Mouse (Mus musculus) thymus, postnatal 36 days (tissue): Measurements from ENCODE around the gene Plppr4.

ENCODE experiments used
- DNase-seq, 2 experiments: peaks; one replicate each; pipeline ENCODE4 v3.0.0; 2022; ENCODE audit warnings: mixed read lengths in 2 of 2

Plppr4 gene

GRCm38 (mm10) chr3:117360528-117360927, at the start of gene Plppr4:
Plppr4 (minus strand) TSS chr3:117360876.
- no peak for DNase-seq

- no peak for DNase-seq
These were observed 45.1 kb upstream of the Plppr4 start for GRCm38 (mm10) chr3:117405821-117406220.

GRCm38 (mm10) chr3:117403740-117404139, 43.1 kb upstream of the Plppr4 start:
- DNase-seq = no peak

GRCm38 (mm10) chr3:117366041-117366440, 5.4 kb upstream of the Plppr4 start:
- no peak for DNase-seq

GRCm38 (mm10) chr3:117359686-117360521, 772 bp downstream of the Plppr4 start:
- peak in 1 of 2 experiments; percentile 3 for DNase-seq

- no peak for DNase-seq
These were observed 1.6 kb downstream of the Plppr4 start for GRCm38 (mm10) chr3:117358981-117359628.

- DNase-seq = no peak
These were observed 3.3 kb downstream of the Plppr4 start for GRCm38 (mm10) chr3:117357367-117357766.

- DNase-seq = no peak
These were observed 6.7 kb downstream of the Plppr4 start for GRCm38 (mm10) chr3:117353940-117354339.

- no peak for DNase-seq
These were observed 14.3 kb downstream of the Plppr4 start for GRCm38 (mm10) chr3:117346351-117346750.

GRCm38 (mm10) chr3:117331502-117331901, 29.2 kb downstream of the Plppr4 start:
- DNase-seq = no peak

- no peak for DNase-seq
These were observed 31.2 kb downstream of the Plppr4 start for GRCm38 (mm10) chr3:117329485-117329884.

- no peak for DNase-seq
These were observed 34.1 kb downstream of the Plppr4 start for GRCm38 (mm10) chr3:117326551-117326950.

- DNase-seq = no peak
These were observed 41.0 kb downstream of the Plppr4 start for GRCm38 (mm10) chr3:117319671-117320070.

- no peak for DNase-seq
These were observed 47.3 kb downstream of the Plppr4 start for GRCm38 (mm10) chr3:117313339-117313738.

GRCm38 (mm10) chr3:117312097-117312496, 48.6 kb downstream of the Plppr4 start:
- no peak for DNase-seq

- no peak for DNase-seq
These were observed 49.8 kb downstream of the Plppr4 start for GRCm38 (mm10) chr3:117310801-117311368.

- no peak for DNase-seq
These were observed 51.1 kb downstream of the Plppr4 start for GRCm38 (mm10) chr3:117309580-117309910.

- no peak for DNase-seq
These were observed 51.6 kb downstream of the Plppr4 start for GRCm38 (mm10) chr3:117308895-117309579.

- DNase-seq = no peak
These were observed 53.1 kb downstream of the Plppr4 start for GRCm38 (mm10) chr3:117307555-117307954.

- no peak for DNase-seq
These were observed 56.6 kb downstream of the Plppr4 start for GRCm38 (mm10) chr3:117304037-117304436.

GRCm38 (mm10) chr3:117300735-117301271, 59.9 kb downstream of the Plppr4 start:
- DNase-seq = no peak

GRCm38 (mm10) chr3:117297735-117298134, 62.9 kb downstream of the Plppr4 start:
- no peak for DNase-seq

GRCm38 (mm10) chr3:117294308-117294925, 66.3 kb downstream of the Plppr4 start:
- no peak for DNase-seq
